Mouse (Mus musculus) spleen, adult 10 weeks (tissue): ENCODE measurements around the gene Gtf2h4. TPM values are rescaled to one million over a fixed set of nuclear protein-coding genes. Genes with fewer than 3 reads are reported as not detected.

Experiments
- polyA plus RNA-seq: library from polyadenylated mRNA; stranded (reverse); fragments of 350-450 nt; fragmentation: Illumina TruSeq; extraction: RNeasy Lipid Tissue Mini Kit (QIAGEN cat#74804); gene quantifications from one replicate; pipeline ENCODE4 v1.2.3, GENCODE M21; 2015; ENCODE audit warnings: low replicate concordance; ENCODE audit not compliant: insufficient read depth

Gene Gtf2h4
- 8.0 TPM for polyA plus RNA-seq

DNA sequence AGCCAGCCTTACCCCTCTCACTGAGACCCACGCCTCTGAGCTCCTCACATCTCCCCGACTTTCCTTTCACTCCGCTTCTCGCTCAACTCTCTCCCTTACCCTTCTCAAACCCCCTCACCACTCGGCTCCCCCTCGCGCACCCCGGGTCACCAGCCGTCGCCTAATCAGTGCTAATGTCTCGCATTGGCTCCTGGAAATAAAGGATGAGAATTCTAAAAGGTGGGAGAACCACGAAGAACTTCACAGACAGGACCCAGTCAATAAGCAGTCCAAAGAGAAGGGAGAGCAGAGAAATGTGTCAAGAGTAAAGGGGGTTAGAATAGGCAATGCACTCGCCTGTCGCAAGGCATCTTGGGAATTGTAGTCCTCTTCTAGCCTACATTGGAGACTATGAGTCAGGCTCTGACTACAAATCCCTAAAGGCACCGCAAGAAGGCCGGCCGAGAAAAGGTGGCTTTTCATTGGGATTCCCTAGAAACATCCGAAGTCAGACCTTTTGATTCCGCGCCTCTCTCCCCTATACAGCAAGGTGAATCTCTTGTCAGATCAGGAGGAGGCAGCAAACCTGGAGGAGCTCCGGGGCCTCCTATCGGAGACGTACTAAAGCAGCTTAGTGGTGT lies at the start of gene Gtf2h4:
Gene Gtf2h4, minus strand, starts transcription at position 324 of the 620 bp plus-strand sequence.

DNA sequence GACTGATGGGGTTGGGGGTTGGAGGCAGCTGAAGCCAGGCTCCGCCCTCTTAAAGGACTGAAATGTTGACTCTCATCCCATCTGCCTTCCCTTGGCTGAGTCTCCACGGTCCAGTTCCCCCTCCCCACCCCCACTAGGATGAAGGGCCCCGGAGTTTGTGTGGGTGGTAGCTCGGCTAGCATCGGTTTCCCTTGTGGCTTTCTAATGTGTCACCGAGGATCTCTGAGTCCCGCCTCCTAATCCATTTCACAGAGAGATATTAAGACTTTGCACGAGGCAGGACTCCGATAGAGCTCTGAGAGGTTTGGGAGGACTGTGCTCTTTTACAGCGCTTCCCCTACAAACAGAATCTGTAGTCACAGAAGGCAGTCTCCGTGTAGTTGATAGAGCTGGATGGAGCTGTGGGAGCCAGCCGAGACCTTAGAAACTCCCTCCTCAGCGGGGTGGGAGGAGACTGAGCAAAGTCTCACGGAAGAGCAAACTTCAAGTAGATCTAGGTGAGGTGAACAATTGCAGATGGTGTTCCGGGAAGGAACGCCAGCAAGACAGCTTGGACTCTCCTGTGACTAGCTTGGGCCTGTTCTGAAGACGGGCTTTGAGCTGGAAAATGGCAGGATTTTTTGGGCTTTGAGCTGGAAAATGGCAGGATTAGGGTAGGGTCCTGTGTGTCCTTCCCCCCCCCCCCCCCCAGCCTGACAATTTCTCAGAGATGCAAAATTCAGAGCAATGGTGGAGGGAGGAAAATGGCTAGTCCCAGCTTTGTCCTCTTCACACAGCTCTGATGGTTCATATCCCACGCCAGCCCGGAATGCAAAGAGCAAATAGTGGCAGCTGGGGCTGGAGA lies 31.3 kb upstream of the Gtf2h4 start, which contains the start of gene Ddr1:
Gene Ddr1, minus strand, starts transcription at position 1 of the 844 bp plus-strand sequence.

DNA sequence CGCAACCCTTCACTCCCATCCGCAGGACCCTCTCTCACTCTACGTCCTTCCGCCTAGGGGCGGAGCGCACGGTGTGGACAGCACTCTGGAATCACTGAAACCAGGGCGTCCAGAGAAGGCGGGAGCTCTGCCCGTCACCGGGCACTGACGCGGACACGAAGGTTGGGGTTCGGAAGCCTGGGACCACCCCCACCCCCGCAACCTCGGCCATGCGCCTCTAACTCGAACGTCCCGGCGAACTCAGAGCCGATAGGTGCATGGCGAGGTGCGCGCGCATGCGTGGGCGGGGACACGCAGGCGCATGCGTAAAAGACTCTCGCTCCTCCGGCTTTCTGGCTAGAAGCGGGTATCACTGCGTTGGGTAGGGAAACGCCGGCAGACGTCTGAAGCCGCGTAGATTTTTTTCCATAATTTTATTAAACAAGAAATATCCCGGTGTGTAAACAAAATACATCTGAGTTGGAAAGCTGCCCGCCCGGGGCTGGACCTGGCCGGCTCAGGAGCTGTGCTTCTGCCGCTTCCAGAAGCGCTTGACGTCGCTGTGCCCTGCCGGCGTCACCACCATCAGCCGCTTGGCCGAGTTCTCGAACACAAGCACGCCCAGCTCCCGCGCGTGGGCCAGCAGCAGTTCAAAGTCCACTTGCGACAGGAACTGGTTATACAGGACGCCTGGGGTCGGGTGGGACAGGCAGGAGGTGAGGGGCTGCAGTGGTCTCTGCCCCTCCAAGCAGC lies 6.0 kb downstream of the Gtf2h4 start, which contains the start of gene Vars2:
Gene Vars2, minus strand, starts transcription at position 259 of the 732 bp plus-strand sequence.

DNA sequence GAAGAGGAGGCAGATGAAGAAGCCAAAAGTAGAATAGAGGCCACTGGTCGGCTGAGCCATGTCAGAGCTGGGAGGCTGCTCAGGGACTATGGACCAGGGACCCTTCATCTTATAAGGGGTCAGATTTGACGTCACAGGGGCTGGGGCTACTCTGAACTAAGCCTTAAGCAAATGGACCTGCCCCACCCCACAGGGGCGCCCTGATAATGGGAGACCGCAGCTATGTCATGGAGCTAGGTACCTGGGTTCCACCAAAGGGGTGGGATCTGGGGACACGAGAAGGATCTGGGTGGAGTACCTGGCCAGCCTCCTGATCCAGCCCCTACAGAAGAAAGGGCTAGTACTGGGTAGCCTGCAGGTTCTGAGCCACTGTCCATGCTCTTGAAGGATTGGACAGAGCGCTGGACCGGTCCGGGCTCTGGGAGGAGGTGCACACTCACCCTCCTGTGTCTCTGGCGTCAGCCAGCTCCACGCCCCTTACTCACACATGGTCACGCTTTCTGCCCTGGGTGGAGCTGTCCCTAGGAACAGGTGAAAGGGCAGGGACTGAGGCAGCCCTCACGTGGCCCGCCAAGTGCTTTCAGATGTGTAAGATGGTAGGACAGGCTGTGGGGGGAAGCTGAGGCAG lies 29.8 kb downstream of the Gtf2h4 start, which contains the start of gene Mucl3:
Gene Mucl3, minus strand, starts transcription at position 87 of the 628 bp plus-strand sequence.

DNA sequence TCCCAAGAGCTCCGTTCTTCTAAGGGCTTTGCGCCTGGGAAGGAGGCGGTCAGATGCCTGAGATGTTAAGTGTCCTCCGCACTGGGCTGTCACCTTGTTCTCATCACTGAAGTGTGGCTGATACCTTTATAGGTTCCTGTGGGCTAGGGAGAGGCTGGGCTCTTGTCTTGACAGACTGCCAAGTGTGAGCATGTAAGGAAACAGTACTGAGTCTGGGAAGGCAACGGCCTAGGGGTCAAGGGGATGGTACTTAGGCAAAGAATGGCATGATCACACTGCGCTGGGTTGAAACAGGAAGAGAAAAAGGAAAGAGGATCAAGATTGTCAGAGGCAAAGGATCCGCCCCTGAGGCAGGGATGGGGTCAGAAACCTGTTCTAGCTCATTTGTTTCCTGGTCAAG lies 47.0 kb downstream of the Gtf2h4 start, which contains the start of gene Gm9573:
Gene Gm9573, minus strand, starts transcription at position 101 of the 400 bp plus-strand sequence.

Other genes starting within 250 kb of the Gtf2h4 start
- 354 TPM for gene H2-Q6, start 248.9 kb downstream of the Gtf2h4 start, polyA plus RNA-seq
- gene H2-Q7, start 234.6 kb downstream of the Gtf2h4 start, polyA plus RNA-seq = 333 TPM
- gene H2-Q10, start 203.7 kb downstream of the Gtf2h4 start, polyA plus RNA-seq = 14.7 TPM
- not detected for gene Pou5f1, start 167.7 kb downstream of the Gtf2h4 start, polyA plus RNA-seq
- gene Tcf19, start 156.9 kb downstream of the Gtf2h4 start, polyA plus RNA-seq = 11.4 TPM
- 4.5 TPM for gene Cchcr1, start 156.6 kb downstream of the Gtf2h4 start, polyA plus RNA-seq
- gene Psors1c2, start 140.5 kb downstream of the Gtf2h4 start, polyA plus RNA-seq = not detected
- gene Cdsn, start 121.6 kb downstream of the Gtf2h4 start, polyA plus RNA-seq = not detected
- gene 2300002M23Rik, start 106.3 kb downstream of the Gtf2h4 start, polyA plus RNA-seq = not detected
- gene Sfta2, start 72.2 kb downstream of the Gtf2h4 start, polyA plus RNA-seq = not detected
- not detected for gene Gm9573, start 47.1 kb downstream of the Gtf2h4 start, polyA plus RNA-seq
- not detected for gene Mucl3, start 30.0 kb downstream of the Gtf2h4 start, polyA plus RNA-seq
- gene Vars2, start 6.1 kb downstream of the Gtf2h4 start, polyA plus RNA-seq = 10.5 TPM
- gene Ddr1, start 30.9 kb upstream of the Gtf2h4 start, polyA plus RNA-seq = 5.6 TPM
- 3.4 TPM for gene Ier3, start 147.9 kb upstream of the Gtf2h4 start, polyA plus RNA-seq
- gene Flot1, start 149.5 kb upstream of the Gtf2h4 start, polyA plus RNA-seq = 27.5 TPM
- 222 TPM for gene Tubb5, start 164.6 kb upstream of the Gtf2h4 start, polyA plus RNA-seq
- 59.7 TPM for gene Mdc1, start 167.8 kb upstream of the Gtf2h4 start, polyA plus RNA-seq
- 43.1 TPM for gene Nrm, start 187.6 kb upstream of the Gtf2h4 start, polyA plus RNA-seq
- gene Ppp1r18, start 191.9 kb upstream of the Gtf2h4 start, polyA plus RNA-seq = 139 TPM
- gene Dhx16, start 206.1 kb upstream of the Gtf2h4 start, polyA plus RNA-seq = 124 TPM
- 29.9 TPM for gene 2310061I04Rik, start 223.7 kb upstream of the Gtf2h4 start, polyA plus RNA-seq
- gene Atat1, start 236.3 kb upstream of the Gtf2h4 start, polyA plus RNA-seq = 15.8 TPM
- gene Mrps18b, start 242.7 kb upstream of the Gtf2h4 start, polyA plus RNA-seq = 63.0 TPM
- gene Ppp1r10, start 242.7 kb upstream of the Gtf2h4 start, polyA plus RNA-seq = 32.2 TPM